Mouse (Mus musculus): ENCODE results near the gene Atp5f1.
"Not testable (repeated sequence)": the region's sequence is repeated elsewhere in the genome, so short reads cannot be mapped to it uniquely, and the experiment has no call there.

The Atp5f1 gene

GRCm38 (mm10) chr3:105931095-105931494 lies 28.8 kb downstream of the Atp5f1 start:
- DNase-seq (ENCODE audit: low spot score), result no peak

GRCm38 (mm10) chr3:105929821-105930220 lies 30.1 kb downstream of the Atp5f1 start:
- DNase-seq (ENCODE audit: low spot score), result no peak

- no peak for DNase-seq (ENCODE audit: low spot score)
Observed at GRCm38 (mm10) chr3:105928781-105929180, 31.1 kb downstream of the Atp5f1 start.

GRCm38 (mm10) chr3:105928195-105928569 lies 31.7 kb downstream of the Atp5f1 start:
- DNase-seq (ENCODE audit: low spot score), result no peak

GRCm38 (mm10) chr3:105927561-105928194 lies 32.2 kb downstream of the Atp5f1 start:
- no peak for DNase-seq (ENCODE audit: low spot score)

- DNase-seq (ENCODE audit: low spot score), result no peak
Observed at GRCm38 (mm10) chr3:105924616-105925015, 35.3 kb downstream of the Atp5f1 start.

- no peak for DNase-seq (ENCODE audit: low spot score)
Observed at GRCm38 (mm10) chr3:105921959-105922358, 37.9 kb downstream of the Atp5f1 start.

- DNase-seq (ENCODE audit: low spot score), result not testable (repeated sequence)
Observed at GRCm38 (mm10) chr3:105920743-105921142, 39.2 kb downstream of the Atp5f1 start.

GRCm38 (mm10) chr3:105918355-105918745 lies 41.5 kb downstream of the Atp5f1 start:
- no peak for DNase-seq (ENCODE audit: low spot score)

- DNase-seq (ENCODE audit: low spot score), result no peak
Observed at GRCm38 (mm10) chr3:105917656-105918354, 42.1 kb downstream of the Atp5f1 start.

GRCm38 (mm10) chr3:105916455-105916854 lies 43.4 kb downstream of the Atp5f1 start:
- not testable (repeated sequence) for DNase-seq (ENCODE audit: low spot score)

GRCm38 (mm10) chr3:105915281-105915680 lies 44.6 kb downstream of the Atp5f1 start:
- DNase-seq (ENCODE audit: low spot score), result no peak

- DNase-seq (ENCODE audit: low spot score), result no peak
Observed at GRCm38 (mm10) chr3:105913839-105914681, 45.8 kb downstream of the Atp5f1 start.

- DNase-seq (ENCODE audit: low spot score), result no peak
Observed at GRCm38 (mm10) chr3:105912097-105912880, 47.6 kb downstream of the Atp5f1 start.

GRCm38 (mm10) chr3:105910519-105911190 lies 49.2 kb downstream of the Atp5f1 start:
- DNase-seq (ENCODE audit: low spot score), result no peak

- no peak for DNase-seq (ENCODE audit: low spot score)
Observed at GRCm38 (mm10) chr3:105908976-105909375, 50.9 kb downstream of the Atp5f1 start.

- no peak for DNase-seq (ENCODE audit: low spot score)
Observed at GRCm38 (mm10) chr3:105907956-105908655, 51.8 kb downstream of the Atp5f1 start.

- no peak for DNase-seq (ENCODE audit: low spot score)
Observed at GRCm38 (mm10) chr3:105904721-105905120, 55.2 kb downstream of the Atp5f1 start.

- DNase-seq (ENCODE audit: low spot score), result no peak
Observed at GRCm38 (mm10) chr3:105904213-105904612, 55.7 kb downstream of the Atp5f1 start.

- no peak for DNase-seq (ENCODE audit: low spot score)
Observed at GRCm38 (mm10) chr3:105901468-105901867, 58.4 kb downstream of the Atp5f1 start.

- DNase-seq (ENCODE audit: low spot score), result no peak
Observed at GRCm38 (mm10) chr3:105900716-105901115, 59.2 kb downstream of the Atp5f1 start.

Data from ovary, postnatal 36 days (tissue).